8 mouse cellular contexts compared by ENCODE assay signal in the genomic region with DNA sequence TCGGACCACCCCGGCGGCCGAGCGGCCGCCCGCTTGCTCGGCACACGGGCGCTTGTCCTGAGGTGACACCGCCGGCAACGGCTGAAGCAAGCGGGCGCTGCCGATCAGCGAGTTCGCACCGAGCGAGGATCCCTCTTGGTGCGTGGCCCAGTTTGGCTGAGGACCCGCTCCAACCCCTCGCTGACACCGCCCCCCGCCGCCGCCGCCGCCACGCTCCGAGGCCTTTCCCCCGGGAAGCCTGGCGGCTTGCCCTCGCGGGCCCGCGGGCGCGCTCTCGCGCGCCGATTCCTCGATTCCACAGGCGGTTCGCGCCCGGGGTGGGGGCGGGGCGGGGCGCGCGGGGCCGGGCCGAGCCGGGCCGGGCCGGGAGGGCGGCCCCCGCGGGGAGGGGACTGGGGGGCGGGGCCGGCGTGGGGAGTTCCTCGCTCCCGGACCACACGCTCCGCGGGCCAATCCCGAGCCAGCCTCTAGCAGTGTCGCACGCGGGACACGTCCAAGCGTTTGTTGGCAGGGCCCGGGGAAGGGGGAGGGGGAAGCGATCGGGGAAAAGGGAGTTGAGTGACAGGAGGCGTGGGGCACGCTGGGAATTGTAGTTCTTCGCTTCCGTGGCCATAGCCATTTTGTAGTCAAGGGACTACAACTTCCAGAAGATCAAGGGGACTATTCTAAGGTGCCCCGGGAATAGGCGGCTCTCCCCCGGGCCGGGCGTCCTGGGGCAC. TPM values are rescaled to one million over a fixed set of nuclear protein-coding genes. Genes with fewer than 3 reads are reported as not detected.
DNase-seq lines count a peak whose midpoint lies in the region; ATAC-seq and TF ChIP-seq lines count a peak whose summit lies in the region.

No protein-coding gene starts in this region.

- no peaks in the 10 kb centered on the region for H3K27me3 ChIP-seq in megakaryocyte, embryonic 14.5 days (replicated peaks)

- peaks cover 4% of the 10 kb centered on the region; the same call in 1 of the 2 replicates for H3K4me1 ChIP-seq in cortical plate, adult 2 months (ENCODE audit: control insufficient read depth, insufficient read depth, low read length)
- peaks cover 40% of the 10 kb centered on the region for H3K4me1 ChIP-seq in megakaryocyte, embryonic 14.5 days

- H3K27ac ChIP-seq in cortical plate, adult 2 months (ENCODE audit: insufficient read depth, low read length): peak overlapping the region; percentile 100; the same call in 1 of the 2 replicates

- 0 out of 2 replicates have a peak, but pooled peaks have one; percentile 26 for TF ChIP-seq POLR2A in cortical plate, adult 2 months (IDR thresholded peaks at IDR 0.05; ENCODE audit: extremely low read depth, insufficient read depth, low read length)

- peak overlapping the region; percentile 75 for H3K4me3 ChIP-seq in cortical plate, adult 2 months (ENCODE audit: insufficient read depth, low read length)
- peak overlapping the region; percentile 98 for H3K4me3 ChIP-seq in megakaryocyte, embryonic 14.5 days (replicated peaks)

- peaks cover 5% of the 10 kb centered on the region for H3K36me3 ChIP-seq in megakaryocyte, embryonic 14.5 days (replicated peaks; ENCODE audit: low read length)

- DNase-seq in gastrocnemius, adult 8-10 months (ENCODE audit: low spot score in 2 of 2): peak; percentile 98 to 99
- DNase-seq in hindlimb bud, embryonic 11.5 days (ENCODE audit: extremely low spot score, low read depth, low spot score): peak; percentile 96
- peak; percentile 96 to 99 for DNase-seq in left cerebral cortex, adult 8-10 months (ENCODE audit: low spot score in 2 of 2)
- DNase-seq in right cerebral cortex, postnatal 10 days (ENCODE audit: low spot score in 2 of 2): peak; percentile 100
- peak; percentile 97 for DNase-seq in urinary bladder, postnatal 25 days (ENCODE audit: low spot score)

- ATAC-seq in activated CD4-positive, CD25-positive, alpha-beta regulatory T cell, adult 4 months: peak; percentile 48

- no peaks in the 10 kb centered on the region for H3K9me3 ChIP-seq in megakaryocyte, embryonic 14.5 days

- TF ChIP-seq CTCF in cortical plate, adult 2 months (IDR thresholded peaks at IDR 0.05; ENCODE audit: extremely low read depth, insufficient read depth, low read length): no peak

RNA-seq across cellular contexts. Expression of a gene that starts 1.0 kb away (rescaled TPM):
- polyA plus RNA-seq in activated CD4-positive, CD25-positive, alpha-beta regulatory T cell, adult 4 months (2017; shearing (Covaris generic)): 10 to 100 TPM; 47.3 to 58.1 TPM
- 18.2 TPM in 2 replicates for polyA plus RNA-seq in cortical plate, adult 2 months (2012; rRNA removed)
- 10 to 100 TPM; 19.1 to 26.3 (median 21.0) TPM for total RNA-seq in gastrocnemius, adult 8-10 months (2022)
- total RNA-seq in left cerebral cortex, adult 8-10 months (2022): 10 to 100 TPM; 29.5 to 37.8 (median 33.3) TPM
- 68.2 and 178 TPM in 2 replicates for polyA plus RNA-seq in megakaryocyte, embryonic 14.5 days (2012; ENCODE audit: insufficient read depth, low replicate concordance)

Comparison
In these comparisons a context has a peak if more than half of its experiments do, and no peak if none do; other contexts are left out.
1. Peak in every context shown above with its lines: DNase-seq, ATAC-seq, H3K4me3 ChIP-seq and H3K27ac ChIP-seq.